Mouse (Mus musculus): ENCODE measurements at regions not wholly inside any gene's neighbourhood (a gene's known extent, or its start where the extent isn't known, plus 50 kb on each side); places are given as distances from the start of the nearest gene placed in this dataset.

DNA sequence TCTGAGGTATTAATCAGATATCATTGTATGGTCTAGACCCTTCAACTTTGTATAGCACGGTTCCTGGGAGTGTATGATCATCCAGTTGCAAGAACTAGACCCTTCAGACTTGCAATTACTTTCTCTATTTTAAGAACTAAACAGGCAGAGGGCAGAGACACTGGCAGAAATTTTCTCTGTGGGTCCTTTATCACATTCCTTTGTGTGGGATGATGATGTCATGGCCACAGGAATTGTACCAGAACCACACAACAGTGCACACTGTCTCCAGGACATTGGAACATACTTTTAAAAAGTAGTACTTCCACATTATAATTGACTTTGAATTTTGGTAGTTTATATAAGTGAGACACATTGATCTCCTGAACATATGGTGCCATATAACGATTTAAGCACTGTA, 674.2 kb downstream of the Rfpl4b start:
- WGBS = 88% methylated on average over 2 of the region's 2 CpGs
- H3K9ac ChIP-seq (replicated peaks) = no peak overlapping the region
- no peak for ATAC-seq (ENCODE audit: low FRiP score)

DNA sequence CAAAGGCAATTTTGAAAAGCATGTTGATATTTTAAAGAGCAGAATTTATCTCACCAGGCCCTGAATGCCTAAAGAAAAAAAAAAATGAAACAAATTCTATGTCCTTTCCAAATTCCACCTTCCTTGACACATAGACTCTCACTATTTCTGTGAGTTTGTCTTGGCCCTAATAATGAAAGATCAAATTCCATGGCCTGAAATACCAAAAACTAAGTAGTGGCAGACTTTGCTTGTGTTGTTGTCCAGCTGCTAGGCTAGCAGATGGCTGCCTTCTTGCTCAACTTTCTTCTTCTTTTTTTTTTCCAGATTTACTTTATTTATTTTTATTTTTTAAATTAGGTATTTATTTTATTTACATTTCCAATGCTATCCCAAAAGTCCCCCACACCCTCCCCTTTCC, 682.4 kb downstream of the Rfpl4b start:
- no peak for ATAC-seq (ENCODE audit: low FRiP score)
- Histone ChIP-seq H3K4me1 (no peaks in the 10 kb centered on the region), H3K27ac (replicated peaks) (no peak overlapping the region), H3K4me3 (replicated peaks) (no peak overlapping the region), H3K9ac (replicated peaks) (no peak overlapping the region), H3K36me3 (no peaks in the 10 kb centered on the region), H3K9me3 (replicated peaks) (no peaks in the 10 kb centered on the region), H3K27me3 (replicated peaks) (no peaks in the 10 kb centered on the region), H3K4me2 (no peak overlapping the region)

More for the DNA sequence above, 674.2 kb downstream of the Rfpl4b start:
- H3K27me3 ChIP-seq (replicated peaks) = no peaks in the 10 kb centered on the region
- no peaks in the 10 kb centered on the region for H3K36me3 ChIP-seq
- no peak overlapping the region for H3K27ac ChIP-seq (replicated peaks)
- no peaks in the 10 kb centered on the region for H3K9me3 ChIP-seq (replicated peaks)
- no peaks in the 10 kb centered on the region for H3K4me1 ChIP-seq
- no peak overlapping the region for H3K4me2 ChIP-seq
- no peak overlapping the region for H3K4me3 ChIP-seq (replicated peaks)

DNA sequence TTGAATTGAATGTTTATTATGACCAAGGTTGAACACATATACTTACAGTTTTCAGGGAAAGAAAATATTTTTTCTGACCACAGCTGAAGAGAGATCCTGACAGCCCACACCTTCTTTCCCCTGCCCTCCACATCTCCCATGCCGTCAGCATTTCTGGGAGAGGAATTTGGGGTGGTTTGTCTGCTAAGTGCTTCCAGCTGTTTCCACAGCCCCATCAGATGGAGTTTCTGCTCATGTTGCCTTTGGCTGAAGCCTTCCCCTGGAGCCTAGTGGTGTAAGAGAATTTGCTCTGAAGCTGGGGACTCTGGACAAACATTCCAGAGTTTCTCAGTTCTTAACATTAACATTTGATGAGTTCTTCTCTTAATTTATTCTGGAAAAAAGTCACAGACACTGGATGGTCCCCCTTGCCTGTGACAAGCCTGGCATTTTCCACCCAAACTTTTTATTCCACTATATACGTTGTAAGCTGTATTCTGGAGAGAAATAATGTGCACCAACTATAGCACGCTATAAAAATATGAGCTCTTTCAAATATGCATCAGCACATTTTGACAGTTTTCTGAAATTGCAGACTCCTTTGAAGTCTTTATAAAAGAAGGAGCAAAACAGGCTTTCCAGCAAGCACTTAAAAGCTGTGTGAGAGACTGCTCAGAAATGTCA, 699.5 kb downstream of the Rfpl4b start:
- H3K4me3 ChIP-seq (replicated peaks) = no peak overlapping the region
- WGBS = 76% methylated on average over 3 of the region's 3 CpGs
- no peak overlapping the region for H3K9ac ChIP-seq (replicated peaks)
- no peaks in the 10 kb centered on the region for H3K4me1 ChIP-seq
- H3K27ac ChIP-seq (replicated peaks) = no peak overlapping the region
- no peaks in the 10 kb centered on the region for H3K9me3 ChIP-seq (replicated peaks)
- H3K27me3 ChIP-seq (replicated peaks) = no peaks in the 10 kb centered on the region
- no peak for ATAC-seq (ENCODE audit: low FRiP score)
- no peak overlapping the region for H3K4me2 ChIP-seq
- H3K36me3 ChIP-seq = no peaks in the 10 kb centered on the region

DNA sequence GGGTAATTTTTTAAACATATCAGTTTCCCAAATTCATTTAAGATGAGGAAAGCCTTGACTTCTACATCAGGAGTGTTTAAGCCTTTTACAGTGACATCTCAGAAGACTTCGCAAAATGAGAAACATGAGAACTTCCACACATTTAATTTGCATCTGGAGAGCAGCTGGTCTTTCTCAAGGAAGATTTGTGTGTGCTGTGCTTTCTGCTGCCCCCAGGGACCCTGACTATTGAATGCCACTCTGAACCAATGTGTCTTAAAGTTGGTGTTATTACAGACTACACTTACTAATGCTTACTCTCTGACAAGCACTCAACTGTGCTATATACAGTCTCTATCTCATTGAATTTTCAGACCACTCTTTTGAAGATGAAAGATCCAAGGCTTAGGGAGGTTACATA, 703.0 kb downstream of the Rfpl4b start:
- Histone ChIP-seq H3K9me3 (replicated peaks) (no peaks in the 10 kb centered on the region), H3K36me3 (no peaks in the 10 kb centered on the region), H3K4me2 (no peak overlapping the region), H3K9ac (replicated peaks) (no peak overlapping the region), H3K4me1 (no peaks in the 10 kb centered on the region), H3K4me3 (replicated peaks) (no peak overlapping the region), H3K27me3 (replicated peaks) (no peaks in the 10 kb centered on the region), H3K27ac (replicated peaks) (no peak overlapping the region)
- WGBS = 82% methylated on average over 1 of the region's 1 CpGs
- ATAC-seq (ENCODE audit: low FRiP score) = no peak

DNA sequence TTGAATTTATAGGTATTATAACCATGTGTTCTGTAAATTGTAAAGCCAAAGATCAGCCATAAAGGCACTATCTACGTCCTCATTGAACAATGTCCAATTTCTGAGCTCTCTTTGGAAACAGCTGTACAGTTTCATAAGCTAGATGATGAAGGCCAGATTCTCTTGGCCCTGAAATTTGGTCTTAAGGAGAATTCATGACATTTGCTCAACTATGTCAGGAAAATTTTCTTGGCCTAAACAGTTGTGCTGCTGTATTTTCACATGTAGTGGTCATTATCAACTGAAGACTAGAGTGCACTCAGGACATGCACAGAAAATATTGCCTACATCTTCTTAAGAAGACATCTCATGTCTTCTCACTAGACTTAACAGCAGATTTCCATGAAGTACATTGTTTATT, 705.1 kb downstream of the Rfpl4b start:
- Histone ChIP-seq H3K27ac (replicated peaks) (no peak overlapping the region), H3K4me3 (replicated peaks) (no peak overlapping the region), H3K4me2 (no peak overlapping the region), H3K9me3 (replicated peaks) (no peaks in the 10 kb centered on the region), H3K36me3 (no peaks in the 10 kb centered on the region), H3K27me3 (replicated peaks) (no peaks in the 10 kb centered on the region), H3K4me1 (no peaks in the 10 kb centered on the region), H3K9ac (replicated peaks) (no peak overlapping the region)
- ATAC-seq (ENCODE audit: low FRiP score) = no peak
- WGBS = 90% methylated on average over 1 of the region's 1 CpGs

GRCm38 (mm10) chr10:38114194-38114593, 707.4 kb downstream of the Rfpl4b start:
- H3K4me2 ChIP-seq = no peak overlapping the region
- no peaks in the 10 kb centered on the region for H3K36me3 ChIP-seq
- H3K9me3 ChIP-seq (replicated peaks) = no peaks in the 10 kb centered on the region
- H3K4me3 ChIP-seq (replicated peaks) = no peak overlapping the region
- WGBS = 93% methylated on average over 2 of the region's 2 CpGs
- H3K9ac ChIP-seq (replicated peaks) = no peak overlapping the region
- ATAC-seq (ENCODE audit: low FRiP score) = no peak
- H3K27ac ChIP-seq (replicated peaks) = no peak overlapping the region
- H3K27me3 ChIP-seq (replicated peaks) = no peaks in the 10 kb centered on the region
- H3K4me1 ChIP-seq = no peaks in the 10 kb centered on the region

DNA sequence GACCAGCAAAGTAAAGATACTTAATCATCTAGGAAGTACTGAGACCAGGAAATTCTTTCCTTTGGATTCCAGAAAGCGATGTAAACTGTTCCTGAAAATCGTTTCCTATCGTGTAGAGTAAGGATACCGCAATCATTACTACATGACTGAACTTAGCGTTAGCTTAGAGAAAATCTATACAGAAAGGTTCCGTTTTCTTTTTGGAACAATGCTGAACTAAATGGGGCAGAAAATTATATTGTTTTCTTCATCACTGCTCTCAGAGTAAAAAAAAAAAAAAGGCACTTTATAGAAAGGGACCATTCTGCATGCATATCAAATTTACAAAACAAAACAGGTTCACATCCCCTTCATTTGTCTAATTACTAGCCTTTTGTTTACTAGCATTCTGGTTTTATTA, 713.0 kb downstream of the Rfpl4b start:
- no peak overlapping the region for H3K4me2 ChIP-seq
- H3K9me3 ChIP-seq (replicated peaks) = no peaks in the 10 kb centered on the region
- H3K27me3 ChIP-seq (replicated peaks) = no peaks in the 10 kb centered on the region
- 48% methylated on average over 6 of the region's 6 CpGs for WGBS
- no peak overlapping the region for H3K27ac ChIP-seq (replicated peaks)
- no peak overlapping the region for H3K9ac ChIP-seq (replicated peaks)
- no peaks in the 10 kb centered on the region for H3K4me1 ChIP-seq
- H3K36me3 ChIP-seq = no peaks in the 10 kb centered on the region
- H3K4me3 ChIP-seq (replicated peaks) = no peak overlapping the region
- no peak for ATAC-seq (ENCODE audit: low FRiP score)

- no peak overlapping the region for H3K4me2 ChIP-seq
- no peaks in the 10 kb centered on the region for H3K27me3 ChIP-seq (replicated peaks)
- H3K9ac ChIP-seq (replicated peaks) = no peak overlapping the region
- no peaks in the 10 kb centered on the region for H3K36me3 ChIP-seq
- no peak for ATAC-seq (ENCODE audit: low FRiP score)
- no peak overlapping the region for H3K4me3 ChIP-seq (replicated peaks)
- no peak overlapping the region for H3K27ac ChIP-seq (replicated peaks)
- no peaks in the 10 kb centered on the region for H3K4me1 ChIP-seq
- H3K9me3 ChIP-seq (replicated peaks) = no peaks in the 10 kb centered on the region
- WGBS = 26% methylated on average over 1 of the region's 1 CpGs
Measured at GRCm38 (mm10) chr10:38103570-38103969, 718.0 kb downstream of the Rfpl4b start.

DNA sequence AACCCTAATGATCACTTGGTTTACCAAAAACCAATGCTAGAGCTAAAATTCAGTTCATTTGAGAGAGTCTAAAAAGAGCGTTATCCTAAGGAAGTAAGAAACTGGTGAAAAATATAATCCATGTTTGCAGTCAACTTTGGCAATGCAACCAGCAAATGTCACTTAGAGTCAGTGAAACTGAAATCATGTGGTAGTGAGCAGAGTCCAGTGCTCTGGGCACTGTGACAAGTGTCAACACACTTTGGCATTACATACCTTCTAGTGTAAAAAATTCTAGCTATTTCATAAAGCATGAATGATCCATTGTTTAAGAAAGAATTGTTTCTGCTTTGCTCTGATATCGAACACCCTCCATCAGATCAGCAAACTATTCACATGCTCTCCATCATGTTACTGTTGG, 743.1 kb downstream of the Rfpl4b start:
- WGBS = 98% methylated on average over 2 of the region's 2 CpGs
- Histone ChIP-seq H3K27me3 (replicated peaks) (no peaks in the 10 kb centered on the region), H3K4me2 (no peak overlapping the region), H3K4me1 (no peaks in the 10 kb centered on the region), H3K27ac (replicated peaks) (no peak overlapping the region), H3K36me3 (no peaks in the 10 kb centered on the region), H3K4me3 (replicated peaks) (no peak overlapping the region), H3K9ac (replicated peaks) (no peak overlapping the region), H3K9me3 (replicated peaks) (no peaks in the 10 kb centered on the region)
- no peak for ATAC-seq (ENCODE audit: low FRiP score)

GRCm38 (mm10) chr10:38072394-38072793, 749.2 kb downstream of the Rfpl4b start:
- no peaks in the 10 kb centered on the region for H3K36me3 ChIP-seq
- no peaks in the 10 kb centered on the region for H3K9me3 ChIP-seq (replicated peaks)
- H3K27me3 ChIP-seq (replicated peaks) = no peaks in the 10 kb centered on the region
- H3K9ac ChIP-seq (replicated peaks) = no peak overlapping the region
- no peak overlapping the region for H3K4me3 ChIP-seq (replicated peaks)
- WGBS = 75% methylated on average over 1 of the region's 1 CpGs
- ATAC-seq (ENCODE audit: low FRiP score) = no peak
- no peak overlapping the region for H3K4me2 ChIP-seq
- no peaks in the 10 kb centered on the region for H3K4me1 ChIP-seq
- no peak overlapping the region for H3K27ac ChIP-seq (replicated peaks)

DNA sequence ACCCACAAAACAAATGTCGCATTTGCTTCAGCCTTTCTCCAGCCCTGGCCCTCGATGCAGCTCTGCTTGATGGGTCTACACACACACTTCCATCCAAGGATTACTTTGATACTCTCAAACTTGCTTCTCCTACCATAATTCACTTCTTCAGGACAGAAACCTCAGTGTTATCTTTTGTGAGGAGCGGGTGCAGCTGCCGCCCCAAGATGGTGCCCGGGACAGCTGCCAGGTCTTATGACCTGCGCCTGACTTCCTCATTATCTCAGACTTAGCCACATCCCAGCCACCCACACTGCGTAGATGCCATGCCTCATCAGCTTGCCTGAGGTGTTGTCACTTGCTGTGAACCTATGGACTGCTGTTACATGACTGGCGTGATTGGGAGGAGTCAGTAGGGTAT, 762.5 kb downstream of the Rfpl4b start:
- no peak for ATAC-seq (ENCODE audit: low FRiP score)
- H3K4me1 ChIP-seq = no peaks in the 10 kb centered on the region
- H3K4me3 ChIP-seq (replicated peaks) = no peak overlapping the region
- H3K27ac ChIP-seq (replicated peaks) = no peak overlapping the region
- no peak overlapping the region for H3K4me2 ChIP-seq
- no peak overlapping the region for H3K9ac ChIP-seq (replicated peaks)
- 87% methylated on average over 8 of the region's 8 CpGs for WGBS
- no peaks in the 10 kb centered on the region for H3K36me3 ChIP-seq
- H3K27me3 ChIP-seq (replicated peaks) = no peaks in the 10 kb centered on the region
- 0 out of 2 replicates have a peak, but pooled peaks cover 3% of the 10 kb centered on the region for H3K9me3 ChIP-seq (replicated peaks)

GRCm38 (mm10) chr10:38010452-38010851, 811.1 kb downstream of the Rfpl4b start:
- no peak overlapping the region for H3K4me2 ChIP-seq
- no peak overlapping the region for H3K4me3 ChIP-seq (replicated peaks)
- H3K27me3 ChIP-seq (replicated peaks) = no peaks in the 10 kb centered on the region
- no peak overlapping the region for H3K9ac ChIP-seq (replicated peaks)
- no peak for ATAC-seq (ENCODE audit: low FRiP score)
- H3K4me1 ChIP-seq = no peaks in the 10 kb centered on the region
- no peaks in the 10 kb centered on the region for H3K9me3 ChIP-seq (replicated peaks)
- no peaks in the 10 kb centered on the region for H3K36me3 ChIP-seq
- whole genome bisulfite sequencing = 94% methylated on average over 2 of the region's 2 CpGs
- H3K27ac ChIP-seq (replicated peaks) = no peak overlapping the region

Data from neural tube, embryonic 15.5 days (tissue).